Mouse (Mus musculus) cerebellum, adult 11-12 months (tissue): ENCODE measurements at regions not wholly inside any gene's neighbourhood (a gene's known extent, or its start where the extent isn't known, plus 50 kb on each side); places are given as distances from the start of the nearest gene placed in this dataset.

Source experiments
- DNase-seq: peaks from one replicate; pipeline ENCODE4 v3.0.0; 2022

DNA sequence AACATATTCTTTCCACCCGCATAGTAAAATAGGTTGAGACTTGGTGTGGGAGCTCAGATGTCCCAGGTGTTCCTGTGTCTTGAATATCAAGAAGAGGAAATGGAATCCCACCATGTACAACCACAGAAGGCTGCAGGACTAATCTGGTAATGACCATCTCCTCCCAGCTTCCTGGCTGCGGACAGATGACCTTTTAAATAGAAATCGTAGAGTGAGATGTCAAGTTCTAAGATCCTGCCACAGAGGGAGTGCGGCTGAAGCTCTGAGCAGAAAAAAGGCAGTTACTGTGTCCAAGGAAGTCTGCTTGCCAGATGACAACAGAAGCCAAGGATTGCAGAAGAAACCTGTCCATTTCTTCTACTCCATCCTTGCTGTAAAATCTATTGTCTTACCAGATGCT is 629.0 kb upstream of the Tmem132c start:
- DNase-seq, result no peak

DNA sequence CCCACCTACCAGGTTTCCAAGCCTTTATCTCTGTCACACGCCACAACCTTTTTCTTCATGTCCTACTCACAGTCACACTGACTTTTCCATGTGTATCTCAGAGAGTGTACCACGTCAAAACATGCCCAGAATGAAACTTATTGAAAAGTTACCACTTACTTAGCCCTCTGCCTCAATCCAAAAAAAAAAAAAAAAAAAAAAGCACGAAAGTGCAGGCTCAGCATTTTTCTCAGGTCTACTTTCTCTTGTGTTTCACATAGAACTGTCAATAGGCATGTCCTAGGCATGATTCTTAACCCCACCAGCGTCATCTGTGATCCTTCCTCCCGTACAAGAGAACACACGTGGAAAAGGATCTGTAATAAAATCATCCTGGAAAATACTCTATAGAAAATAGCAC is 619.1 kb upstream of the Tmem132c start:
- no peak for DNase-seq

DNA sequence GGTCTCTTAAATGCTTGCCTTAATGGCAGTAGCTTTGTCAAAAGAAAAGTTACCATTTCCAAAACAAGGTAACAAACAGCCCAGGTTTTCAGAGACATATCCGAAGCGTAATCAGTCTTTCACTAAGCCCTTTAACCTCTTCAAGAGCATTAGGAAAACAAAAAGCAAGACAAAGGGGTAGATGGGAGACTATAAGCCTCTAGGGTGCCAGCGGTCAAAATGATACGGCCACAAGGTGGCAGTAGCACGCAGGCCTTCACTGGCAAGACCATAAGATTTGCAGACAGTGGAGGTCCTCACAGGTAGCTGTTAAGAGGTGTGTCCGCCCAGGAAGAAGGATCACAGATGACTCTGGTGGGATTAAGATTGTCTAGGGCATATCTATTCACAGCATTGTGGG is 618.4 kb upstream of the Tmem132c start:
- no peak for DNase-seq

DNA sequence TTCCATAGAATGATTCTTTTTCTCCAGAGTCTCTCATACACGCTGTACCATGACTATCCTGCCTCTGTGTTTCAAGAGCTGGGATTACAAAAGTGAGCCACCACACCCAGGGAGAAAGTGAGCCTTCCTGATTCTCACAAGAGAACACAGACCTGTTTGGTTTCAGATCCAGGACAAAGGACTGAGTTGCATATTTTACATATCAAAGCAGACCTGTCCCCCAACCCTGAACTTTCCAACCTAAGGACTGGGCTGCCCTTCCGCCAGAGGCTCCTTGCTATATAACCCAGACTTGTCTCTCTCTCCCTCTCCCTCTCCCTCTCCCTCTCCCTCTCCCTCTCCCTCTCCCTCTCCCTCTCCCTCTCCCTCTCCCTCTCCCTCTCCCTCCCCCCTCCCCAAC is 611.8 kb upstream of the Tmem132c start:
- no peak for DNase-seq

DNA sequence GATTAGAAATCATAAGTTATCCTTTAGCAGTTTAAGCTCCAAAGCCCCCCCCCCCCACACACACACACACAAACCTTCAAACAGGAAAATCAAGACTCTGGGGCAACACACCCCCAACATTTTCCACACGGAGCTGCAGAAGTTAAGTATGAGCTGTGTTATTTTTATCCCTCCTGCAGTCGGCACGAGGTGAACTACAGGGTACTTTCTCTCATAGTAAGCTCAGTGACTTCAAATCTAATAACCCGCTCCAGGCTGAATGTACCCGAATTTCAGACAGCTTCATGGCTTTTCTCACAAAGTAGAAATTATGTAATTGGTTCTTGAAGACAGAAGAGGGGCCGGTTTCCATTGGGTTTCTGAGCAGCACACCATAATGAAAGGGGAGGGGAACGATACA is 591.2 kb upstream of the Tmem132c start:
- no peak for DNase-seq

DNA sequence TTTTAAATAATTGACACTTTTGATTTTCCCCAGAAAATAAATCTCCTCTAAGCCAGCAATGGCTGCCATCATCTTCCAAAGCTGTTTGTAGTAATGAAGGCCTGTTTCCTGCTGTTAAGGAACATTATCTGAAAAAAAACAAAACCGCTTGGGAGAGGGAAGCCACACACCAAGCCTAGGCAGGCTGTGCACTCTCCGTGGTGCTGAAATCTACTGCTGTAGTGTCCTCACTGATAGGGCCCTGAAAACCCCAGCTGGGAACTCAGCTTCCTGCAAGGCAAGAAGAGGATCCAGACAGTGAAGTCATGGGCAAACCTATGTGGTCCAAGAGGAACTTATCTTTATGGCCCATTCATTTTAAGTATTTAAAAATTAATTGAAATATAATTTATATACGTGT is 590.2 kb upstream of the Tmem132c start:
- DNase-seq, result no peak

DNA sequence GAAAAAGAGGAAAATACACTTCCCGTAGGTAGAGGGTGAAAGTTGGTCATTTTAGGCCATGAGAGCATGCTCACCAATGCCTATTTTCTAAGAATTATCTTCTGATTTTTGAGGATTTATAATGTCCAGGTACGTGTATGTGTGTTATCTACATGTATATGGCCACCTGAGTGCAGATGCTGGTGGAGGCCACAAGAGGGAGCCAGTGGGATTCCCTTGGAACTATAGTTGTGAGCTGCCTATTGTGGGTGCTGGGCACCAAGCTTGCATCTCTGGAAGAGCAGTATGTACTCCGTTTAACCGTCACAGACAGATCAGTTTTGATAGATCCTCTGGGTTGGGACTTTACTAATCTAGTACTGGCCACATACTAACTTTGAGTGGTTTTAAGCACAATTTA is 579.0 kb upstream of the Tmem132c start:
- DNase-seq, result no peak

DNA sequence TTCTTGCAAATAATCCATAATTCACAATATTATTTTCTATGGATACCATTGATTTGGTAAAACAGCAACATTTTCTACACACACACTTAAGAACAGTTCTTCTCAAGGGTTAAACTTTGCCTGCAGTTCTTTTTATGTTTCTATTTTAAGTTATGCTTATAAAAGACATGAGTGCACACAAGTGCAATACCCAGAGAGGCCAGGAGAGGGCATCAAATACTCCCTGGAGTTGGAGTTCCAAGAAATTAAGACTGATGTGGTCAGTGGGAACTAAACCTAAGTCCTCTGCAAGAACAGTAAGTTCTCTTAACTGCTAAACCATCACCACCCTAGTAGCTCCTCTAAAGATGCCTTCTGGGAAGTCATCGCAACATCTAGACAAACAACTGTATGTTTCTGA is 570.5 kb upstream of the Tmem132c start:
- peak; percentile 2 for DNase-seq

DNA sequence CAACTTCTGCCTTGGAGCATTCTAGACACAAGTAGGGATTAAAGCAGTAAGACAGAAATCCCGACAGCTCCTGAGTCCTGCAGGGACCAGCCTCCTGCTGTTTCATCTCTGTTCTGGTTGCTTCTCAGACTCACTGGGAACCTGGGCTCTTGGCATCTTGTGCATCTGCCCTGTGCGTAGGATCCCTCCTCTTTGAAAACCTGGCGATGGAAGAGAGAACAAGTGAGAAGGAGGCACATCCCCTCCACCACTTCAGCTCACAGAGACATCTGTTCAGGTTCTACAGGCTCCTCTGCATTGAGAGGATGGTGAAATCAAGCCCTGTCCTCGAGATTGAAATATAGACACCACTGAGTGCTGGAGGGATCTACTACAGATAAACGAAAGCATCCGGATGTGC is 561.3 kb upstream of the Tmem132c start:
- no peak for DNase-seq

DNA sequence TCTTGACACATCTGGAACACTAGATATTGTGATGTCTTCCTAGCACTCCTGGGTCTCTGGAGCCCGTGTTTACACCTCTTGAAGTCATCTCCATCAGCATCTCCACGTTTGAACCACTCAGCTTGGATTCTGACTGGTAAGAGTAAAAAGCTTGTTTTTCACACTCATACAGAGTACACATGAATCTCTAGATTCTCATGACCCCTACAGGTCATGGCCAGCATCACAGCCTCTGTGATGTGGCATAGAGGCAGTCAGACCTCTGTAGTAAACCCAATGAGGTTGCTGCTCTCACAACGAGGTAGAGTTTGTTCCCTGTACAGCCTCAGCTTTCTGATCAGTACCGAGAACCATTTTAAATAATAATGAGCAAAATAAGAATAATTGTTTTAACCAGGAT is 542.3 kb upstream of the Tmem132c start:
- no peak for DNase-seq

DNA sequence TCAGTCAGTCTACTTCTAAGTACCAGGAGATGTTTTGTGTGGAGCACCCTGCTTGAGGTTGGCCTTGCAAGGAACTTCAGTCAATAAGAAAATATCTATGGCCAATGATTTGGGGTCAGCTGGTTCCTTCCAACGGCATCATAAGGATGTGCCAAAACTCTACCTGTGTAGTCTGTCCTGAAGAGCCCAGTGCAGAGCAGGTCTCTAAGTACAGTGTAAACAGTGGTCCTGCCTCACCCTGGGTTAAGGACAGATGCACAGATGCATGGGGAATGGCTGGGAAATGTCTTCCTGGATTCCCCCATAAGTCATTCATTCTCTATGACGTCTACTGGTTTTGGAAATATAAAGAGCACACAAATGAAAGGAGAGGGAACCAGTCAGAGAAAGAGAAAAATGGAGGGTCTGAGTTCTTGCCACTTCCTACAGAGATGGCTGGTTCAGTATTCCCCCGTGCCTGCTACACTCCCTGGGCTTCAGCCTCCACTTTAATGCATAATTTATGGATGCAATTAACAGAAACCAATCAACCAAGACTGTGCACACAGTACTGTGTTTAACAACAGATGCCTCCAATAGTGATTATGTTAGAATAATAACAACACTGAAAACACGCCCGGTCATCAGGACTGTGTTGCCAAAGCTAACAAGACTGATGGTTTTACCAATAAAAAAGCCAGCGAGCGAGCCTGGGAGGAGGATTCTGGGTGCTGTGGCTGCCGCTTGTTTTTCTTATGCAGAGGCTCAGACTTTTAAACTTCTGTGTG is 537.9 kb upstream of the Tmem132c start:
- no peak for DNase-seq

DNA sequence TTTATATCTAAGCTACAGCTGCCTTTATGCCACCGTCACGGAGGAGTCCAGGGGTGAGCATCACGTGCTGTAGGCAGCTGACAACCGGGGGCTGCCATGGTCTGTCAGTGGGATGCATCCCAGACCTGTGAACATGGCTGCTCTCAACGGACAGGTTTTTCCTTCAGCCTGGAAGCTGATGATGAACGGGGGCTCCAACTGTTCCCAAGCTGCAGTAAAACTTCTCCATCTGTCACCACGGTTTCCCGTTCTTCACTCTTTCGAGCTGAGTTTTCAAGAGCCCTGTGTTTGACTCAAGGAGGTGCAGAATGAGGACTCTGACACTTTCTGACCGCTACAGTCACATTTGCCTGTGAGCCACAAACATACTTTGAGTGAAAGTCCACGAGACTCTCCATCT is 535.7 kb upstream of the Tmem132c start:
- no peak for DNase-seq

DNA sequence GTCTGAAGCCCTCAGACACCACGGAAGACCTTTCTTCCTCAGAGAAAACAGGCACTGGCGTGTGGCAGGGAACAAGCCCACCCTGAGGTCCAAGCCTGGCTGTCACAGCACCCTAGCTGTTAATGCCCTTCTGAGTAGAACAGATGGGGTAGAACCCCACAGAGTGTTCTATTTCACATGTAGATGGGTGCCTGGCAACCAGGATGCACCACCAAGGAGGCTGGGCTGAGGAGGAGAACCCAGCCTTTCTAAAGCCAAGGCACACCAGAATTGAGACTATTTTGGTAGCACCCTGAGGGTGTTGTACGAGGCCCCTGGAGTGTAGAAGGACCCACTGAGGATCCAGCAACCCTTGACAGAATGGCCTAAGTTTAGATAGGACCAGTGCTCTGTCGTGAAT is 534.9 kb upstream of the Tmem132c start:
- DNase-seq, result no peak

DNA sequence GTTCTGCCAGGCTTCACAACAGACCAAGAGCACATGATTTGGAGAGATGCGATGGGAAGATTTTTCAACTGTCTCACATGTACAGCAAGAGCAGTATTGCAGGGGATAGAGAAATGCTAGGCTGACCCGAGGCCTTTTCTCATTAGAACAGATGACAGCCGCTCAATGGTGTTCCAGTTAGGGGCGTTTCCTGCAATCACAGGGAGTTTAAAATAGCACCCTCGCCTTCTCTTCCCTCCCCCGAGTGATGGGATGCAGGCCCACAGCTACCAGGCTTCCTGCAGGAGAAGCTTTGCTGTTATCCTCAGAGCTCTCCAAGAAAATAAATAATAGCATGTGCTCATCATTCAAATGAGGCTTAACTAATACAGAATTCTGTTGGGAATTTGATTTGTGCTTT is 526.9 kb upstream of the Tmem132c start:
- DNase-seq, result no peak

DNA sequence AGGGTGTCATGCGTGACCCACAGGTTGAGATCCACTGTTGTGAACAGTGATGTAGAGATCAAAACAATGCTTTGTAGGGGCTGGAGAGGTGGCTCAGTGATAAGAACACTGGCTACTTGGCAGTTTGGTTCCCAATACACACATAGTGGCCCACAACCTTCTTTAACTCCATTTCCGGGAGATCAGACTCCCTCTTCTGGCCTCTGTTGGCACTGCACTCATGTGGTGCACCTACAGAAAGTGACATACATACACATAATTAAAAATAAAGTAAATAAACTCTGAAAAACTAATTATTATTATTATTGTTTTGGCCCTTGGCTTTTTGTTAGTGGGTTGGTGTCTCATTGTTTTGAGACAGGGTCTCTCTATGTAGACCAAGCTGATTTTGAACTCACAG is 523.2 kb upstream of the Tmem132c start:
- DNase-seq, result no peak

DNA sequence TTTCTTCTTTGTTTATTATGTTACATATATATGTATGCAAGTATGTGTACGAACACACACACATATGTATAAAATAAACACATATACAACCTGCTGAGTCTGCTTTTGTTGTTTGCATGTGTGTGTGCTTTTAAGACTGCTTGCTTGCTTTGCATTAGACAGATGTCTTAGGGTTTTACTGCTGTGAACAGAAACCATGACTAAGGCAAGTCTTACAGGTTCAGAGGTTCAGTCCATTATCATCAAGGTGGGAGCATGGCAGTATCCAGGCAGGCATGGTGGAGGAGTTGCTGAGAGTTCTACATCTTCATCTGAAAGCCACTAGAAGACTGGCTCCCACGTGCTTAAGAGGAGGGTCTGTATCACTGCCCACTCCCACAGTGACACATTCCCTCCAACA is 520.3 kb upstream of the Tmem132c start:
- DNase-seq, result no peak

DNA sequence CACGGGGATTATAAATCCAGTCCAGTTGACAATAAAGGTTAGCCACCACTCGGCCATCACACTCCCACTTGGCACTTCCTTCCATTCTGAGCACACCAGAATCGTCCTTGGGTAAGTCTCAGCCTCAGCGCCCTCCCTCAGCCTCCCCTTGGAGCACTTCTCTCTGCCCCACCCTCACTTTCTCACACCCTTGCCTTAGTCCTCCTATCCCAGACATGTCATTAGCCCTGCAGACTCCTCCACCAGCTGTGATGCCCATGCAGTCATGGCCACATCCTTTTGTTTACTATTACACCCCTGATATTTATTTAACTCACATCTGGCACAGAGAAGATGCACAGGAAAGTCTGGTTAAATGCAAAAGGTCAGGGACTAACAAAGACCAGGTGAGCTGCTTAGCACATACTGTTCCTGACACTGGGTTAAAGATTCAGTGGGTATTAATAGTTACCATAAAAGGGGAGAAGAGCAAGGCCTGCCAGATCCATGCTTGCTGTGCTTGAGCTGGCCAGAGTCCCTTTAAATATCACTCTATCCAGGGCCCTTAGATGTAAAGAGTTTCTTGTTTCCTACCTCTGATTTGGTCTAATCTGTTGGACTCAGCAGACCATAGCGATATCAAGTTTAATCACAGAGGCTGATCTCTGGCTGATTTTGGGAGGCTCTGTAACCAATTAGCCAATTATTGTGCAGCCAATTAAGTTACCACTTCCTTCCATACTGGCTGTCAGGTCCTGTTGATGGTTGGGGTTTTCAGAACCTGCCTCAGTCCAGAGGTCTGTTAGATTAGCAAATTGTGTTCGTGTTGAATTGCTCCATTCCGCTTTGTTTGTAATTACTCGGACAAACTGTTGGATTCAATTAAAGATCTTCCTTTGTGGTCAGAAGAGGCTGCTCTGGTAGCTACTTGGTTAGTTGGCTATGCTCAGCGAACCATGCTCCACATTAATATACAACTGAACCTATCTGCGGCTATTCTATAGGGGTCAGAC is 518.0 kb upstream of the Tmem132c start:
- no peak for DNase-seq

DNA sequence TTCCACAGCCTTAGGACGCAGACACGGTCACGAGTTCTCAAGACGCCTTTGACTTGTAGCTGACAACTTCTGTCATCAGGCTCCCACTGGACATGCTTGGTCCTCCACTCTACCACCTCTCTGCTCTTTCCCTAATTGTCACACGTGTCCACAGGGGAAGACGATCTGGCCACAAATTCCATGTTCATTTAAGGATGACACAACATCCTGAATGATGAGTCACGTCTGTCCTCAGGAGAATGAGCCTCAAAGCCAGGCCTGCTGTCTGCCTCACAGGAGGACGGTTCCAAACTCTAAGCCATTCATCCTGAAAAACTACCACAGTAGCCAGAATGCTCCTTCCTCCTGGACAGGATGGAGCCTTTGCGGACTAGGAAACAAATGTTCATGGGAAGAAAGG is 517.3 kb upstream of the Tmem132c start:
- DNase-seq, result no peak

DNA sequence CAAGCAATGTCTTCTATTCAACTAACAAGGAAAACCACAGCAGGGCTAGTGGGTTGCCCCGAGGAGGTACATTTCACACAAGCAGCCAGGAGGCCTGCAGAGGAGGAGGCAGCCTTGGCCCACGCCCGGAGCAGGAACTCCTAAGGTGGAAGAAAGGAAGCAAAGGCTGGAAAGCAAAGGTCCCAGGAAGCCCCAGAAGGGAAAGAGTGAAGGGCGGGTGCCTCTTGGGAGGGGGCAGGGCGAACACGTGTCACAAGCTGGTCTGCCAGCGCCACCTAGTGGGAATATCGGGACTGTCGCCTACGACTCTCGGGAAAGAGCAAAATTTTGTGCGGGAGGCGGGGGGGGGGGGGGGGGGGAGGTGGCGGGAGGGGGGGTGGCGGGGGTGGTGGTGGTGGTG is 508.1 kb upstream of the Tmem132c start:
- peak; percentile 3 for DNase-seq

DNA sequence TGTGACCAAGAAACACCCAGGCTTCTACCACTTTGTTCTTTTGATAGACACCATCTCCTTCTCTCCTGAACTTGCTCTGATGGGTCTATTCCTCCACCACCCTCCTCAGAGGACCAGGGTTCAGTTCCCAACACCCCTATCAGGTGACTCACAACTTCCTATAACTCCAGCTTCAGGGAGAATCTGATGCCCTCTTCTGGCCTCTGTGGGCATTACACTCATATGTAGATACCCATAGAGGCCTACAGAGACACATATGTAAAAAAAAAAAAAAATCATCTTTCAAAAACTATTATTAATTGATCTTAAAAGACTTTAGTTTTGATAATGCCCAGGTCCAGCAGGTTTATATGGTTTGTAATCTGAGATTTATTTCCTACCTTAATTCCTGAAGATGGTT is 505.9 kb upstream of the Tmem132c start:
- no peak for DNase-seq

DNA sequence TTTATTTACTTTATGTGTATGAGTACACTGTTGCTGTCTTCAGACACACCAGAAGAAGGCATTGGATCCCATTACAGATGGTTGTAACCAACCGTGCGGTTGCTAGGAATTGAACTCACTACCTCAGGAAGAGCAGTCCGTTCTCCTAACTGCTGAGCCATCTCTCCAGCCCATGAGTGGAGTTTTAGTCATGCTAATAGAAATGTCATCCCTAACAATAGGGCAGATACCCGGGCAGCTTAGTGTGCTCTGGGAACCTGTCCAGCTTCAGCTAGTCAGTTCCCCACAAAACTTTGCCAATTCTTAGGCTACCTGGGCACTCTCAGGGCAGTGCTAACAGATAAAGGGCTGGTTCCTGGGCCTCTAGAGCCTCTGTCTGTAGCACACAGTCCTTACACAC is 503.9 kb upstream of the Tmem132c start:
- DNase-seq, result no peak

DNA sequence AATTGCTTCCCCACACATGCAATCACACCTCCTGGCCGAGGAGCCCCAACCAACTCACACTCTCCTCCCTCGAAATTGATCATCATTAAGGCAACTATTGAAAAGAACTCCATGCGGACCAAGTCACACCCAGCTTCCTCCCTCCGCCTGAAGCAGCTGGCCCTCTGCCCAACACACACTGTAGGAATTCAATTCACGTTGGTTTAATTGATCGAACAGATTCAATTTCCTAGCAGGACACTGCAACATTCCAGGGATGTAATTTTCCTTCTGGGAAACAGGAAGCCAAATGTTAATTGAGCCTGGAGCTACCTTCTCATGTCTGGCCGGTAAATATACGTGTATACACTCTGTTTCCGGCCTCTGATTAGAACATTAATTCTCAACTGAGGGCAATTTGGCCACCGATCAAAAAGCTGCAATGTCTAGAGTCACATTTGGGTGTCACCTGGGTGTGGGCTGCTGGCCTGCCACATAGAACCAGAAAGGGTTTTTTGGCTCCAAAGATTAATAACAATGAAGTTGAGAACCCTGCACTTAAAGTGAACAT is 500.7 kb upstream of the Tmem132c start:
- DNase-seq, result no peak

DNA sequence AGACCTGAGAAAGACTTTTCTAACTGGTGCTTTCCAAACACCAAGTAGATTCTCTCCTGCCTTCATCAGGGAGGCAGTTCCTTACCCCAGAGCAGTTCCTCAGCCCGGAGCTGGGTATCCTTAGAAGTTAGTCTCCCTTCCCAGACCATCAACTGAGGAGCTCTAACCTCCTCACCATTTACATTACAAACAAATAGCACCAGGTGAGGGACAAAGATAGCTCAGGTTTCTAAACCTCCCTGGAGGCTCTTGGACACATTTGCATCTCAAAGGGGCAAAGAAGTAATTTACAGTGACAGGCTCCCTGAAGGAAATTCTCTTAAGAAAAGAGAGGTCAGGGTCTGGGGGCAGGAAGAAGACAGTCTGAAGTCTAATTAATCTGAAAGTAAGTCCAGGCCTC is 486.5 kb upstream of the Tmem132c start:
- DNase-seq, result no peak
